Mouse (Mus musculus): ENCODE measurements around the gene Otud6a. TPM values are rescaled to one million over a fixed set of nuclear protein-coding genes. Genes with fewer than 3 reads are reported as not detected.
"Not testable (repeated sequence)": the region's sequence is repeated elsewhere in the genome, so short reads cannot be mapped to it uniquely, and the experiment has no call there.

Otud6a gene
- polyA plus RNA-seq (2016; fragmentation: Nextera tagmentation; extraction: Ambion mirVana), result not detected in 2 replicates

DNA sequence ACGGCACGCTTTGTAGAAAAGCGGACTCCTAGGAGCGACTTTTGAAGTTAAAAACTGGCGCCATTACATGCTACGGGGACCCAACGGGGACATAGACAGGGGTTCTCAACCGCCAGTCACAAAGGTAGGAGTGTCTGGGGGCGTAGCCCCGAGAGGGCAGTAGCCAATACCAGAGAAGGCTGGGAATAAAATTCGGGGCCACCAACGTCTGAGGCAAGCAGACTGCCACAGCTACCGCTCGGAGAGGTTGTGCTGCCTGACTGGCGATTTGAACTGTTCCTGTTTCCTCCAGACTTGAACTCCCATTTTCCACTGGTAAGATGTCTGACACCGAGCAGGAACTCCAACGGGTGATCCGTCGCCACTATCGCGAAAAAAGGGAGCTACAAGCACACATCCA, at the start of gene Otud6a:
Otud6a (plus strand) TSS at position 321 of the 400 bp plus-strand sequence.
- no peak for DNase-seq (ENCODE audit: low spot score)
- 84% methylated on average over 21 of the region's 21 CpGs for WGBS
- Histone ChIP-seq H3K4me1 (no peaks in the 10 kb centered on the region), H3K27ac (no peak within 1 kb of the TSS), H3K9me3 (no peaks in the 10 kb centered on the region), H3K4me3 (no peak within 1 kb of the TSS), H3K27me3 (ENCODE audit: insufficient read depth, poor library complexity, severe bottlenecking) (no peaks in the 10 kb centered on the region; the same call in 1 of the 2 replicates), H3K36me3 (no peaks in the 10 kb centered on the region)

- H3K4me1 ChIP-seq, result no peaks in the 10 kb centered on the region
- H3K27ac ChIP-seq, result no peak overlapping the region
- DNase-seq (ENCODE audit: low spot score), result no peak
- H3K4me3 ChIP-seq, result no peak overlapping the region
- no peaks in the 10 kb centered on the region for H3K9me3 ChIP-seq
- no peaks in the 10 kb centered on the region; the same call in 1 of the 2 replicates for H3K27me3 ChIP-seq (ENCODE audit: insufficient read depth, poor library complexity, severe bottlenecking)
- WGBS, result 75% methylated on average over 1 of the region's 1 CpGs
- H3K36me3 ChIP-seq, result no peaks in the 10 kb centered on the region
Measured at GRCm38 (mm10) chrX:100389887-100390286, 38.9 kb upstream of the Otud6a start.

DNA sequence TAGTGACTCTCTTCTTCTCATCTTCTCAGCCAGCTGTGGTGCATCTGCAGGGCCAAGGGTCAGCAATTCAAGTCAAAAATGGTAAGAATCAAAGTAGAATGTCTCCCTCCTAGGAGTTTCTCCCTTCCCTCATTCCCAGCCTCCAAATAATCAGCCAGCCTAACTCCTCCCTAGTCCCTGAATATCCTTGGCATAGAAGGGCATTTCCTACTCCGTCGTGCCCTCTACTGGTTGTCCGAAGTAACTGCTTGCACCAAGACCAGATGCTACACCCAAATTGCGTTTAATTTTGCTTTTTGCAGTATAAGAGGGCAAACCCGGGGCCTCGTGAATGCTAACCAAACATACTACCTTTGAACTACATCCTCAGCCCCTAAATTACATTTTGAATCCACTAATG, 36.5 kb upstream of the Otud6a start:
- no peaks in the 10 kb centered on the region for H3K9me3 ChIP-seq
- H3K4me3 ChIP-seq, result no peak overlapping the region
- H3K27ac ChIP-seq, result no peak overlapping the region
- no peaks in the 10 kb centered on the region for H3K4me1 ChIP-seq
- peaks cover 7% of the 10 kb centered on the region; the same call in 1 of the 2 replicates for H3K27me3 ChIP-seq (ENCODE audit: insufficient read depth, poor library complexity, severe bottlenecking)
- no peak for DNase-seq (ENCODE audit: low spot score)
- WGBS, result 31% methylated on average over 6 of the region's 6 CpGs
- no peaks in the 10 kb centered on the region for H3K36me3 ChIP-seq

GRCm38 (mm10) chrX:100394223-100394861, 34.5 kb upstream of the Otud6a start:
- no peak overlapping the region for H3K27ac ChIP-seq
- no peak for DNase-seq (ENCODE audit: low spot score)
- no peaks in the 10 kb centered on the region for H3K4me1 ChIP-seq
- peaks cover 7% of the 10 kb centered on the region; the same call in 1 of the 2 replicates for H3K27me3 ChIP-seq (ENCODE audit: insufficient read depth, poor library complexity, severe bottlenecking)
- no peaks in the 10 kb centered on the region for H3K9me3 ChIP-seq
- no peak overlapping the region for H3K4me3 ChIP-seq
- WGBS, result 74% methylated on average over 7 of the region's 7 CpGs
- H3K36me3 ChIP-seq, result no peaks in the 10 kb centered on the region

GRCm38 (mm10) chrX:100395026-100395425, 33.8 kb upstream of the Otud6a start:
- Histone ChIP-seq H3K9me3 (no peaks in the 10 kb centered on the region), H3K27ac (no peak overlapping the region), H3K4me3 (no peak overlapping the region), H3K27me3 (ENCODE audit: insufficient read depth, poor library complexity, severe bottlenecking) (peaks cover 7% of the 10 kb centered on the region; the same call in 1 of the 2 replicates), H3K36me3 (no peaks in the 10 kb centered on the region), H3K4me1 (no peaks in the 10 kb centered on the region)
- DNase-seq (ENCODE audit: low spot score), result no peak
- WGBS, result 79% methylated on average over 8 of the region's 8 CpGs

GRCm38 (mm10) chrX:100400900-100401299, 27.9 kb upstream of the Otud6a start:
- no peaks in the 10 kb centered on the region for H3K36me3 ChIP-seq
- DNase-seq (ENCODE audit: low spot score), result no peak
- no peaks in the 10 kb centered on the region for H3K9me3 ChIP-seq
- H3K4me1 ChIP-seq, result no peaks in the 10 kb centered on the region
- H3K27ac ChIP-seq, result no peak overlapping the region
- no peak overlapping the region for H3K4me3 ChIP-seq
- peaks cover 7% of the 10 kb centered on the region; the same call in 1 of the 2 replicates for H3K27me3 ChIP-seq (ENCODE audit: insufficient read depth, poor library complexity, severe bottlenecking)

- peaks cover under 1% of the 10 kb centered on the region; the same call in 1 of the 2 replicates for H3K27me3 ChIP-seq (ENCODE audit: insufficient read depth, poor library complexity, severe bottlenecking)
Measured at GRCm38 (mm10) chrX:100401657-100402056, 27.2 kb upstream of the Otud6a start.

DNA sequence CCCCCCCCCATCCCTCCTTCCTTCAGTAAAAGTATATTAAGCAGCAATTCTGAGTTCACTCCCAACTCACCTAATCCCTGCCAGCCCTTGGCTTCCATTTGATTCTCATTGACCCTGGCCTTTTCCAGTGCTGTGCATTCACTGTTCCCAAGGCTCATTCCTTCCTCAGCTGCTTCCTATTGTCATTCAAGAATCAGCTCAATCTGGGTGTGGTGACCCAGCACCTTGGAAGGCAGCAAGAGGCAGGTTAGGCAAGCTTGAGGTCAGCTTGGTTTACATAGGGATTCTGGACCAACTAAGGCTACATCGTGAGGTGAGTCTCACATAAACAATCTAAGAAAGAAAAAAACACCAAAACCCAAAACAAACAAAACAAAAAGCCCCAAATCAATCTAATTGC, 19.6 kb upstream of the Otud6a start:
- no peaks in the 10 kb centered on the region for H3K9me3 ChIP-seq
- H3K4me1 ChIP-seq, result no peaks in the 10 kb centered on the region
- no peak for DNase-seq (ENCODE audit: low spot score)
- no peak overlapping the region for H3K27ac ChIP-seq
- 65% methylated on average over 1 of the region's 1 CpGs for WGBS
- no peaks in the 10 kb centered on the region for H3K36me3 ChIP-seq
- H3K27me3 ChIP-seq (ENCODE audit: insufficient read depth, poor library complexity, severe bottlenecking), result no peaks in the 10 kb centered on the region; the same call in 1 of the 2 replicates
- H3K4me3 ChIP-seq, result no peak overlapping the region

More at GRCm38 (mm10) chrX:100401657-100402056, 27.2 kb upstream of the Otud6a start:
- DNase-seq (ENCODE audit: low spot score), result no peak
- no peaks in the 10 kb centered on the region for H3K9me3 ChIP-seq
- H3K27ac ChIP-seq, result no peak overlapping the region
- no peaks in the 10 kb centered on the region for H3K4me1 ChIP-seq
- WGBS, result 76% methylated on average over 5 of the region's 5 CpGs
- H3K4me3 ChIP-seq, result no peak overlapping the region
- H3K36me3 ChIP-seq, result no peaks in the 10 kb centered on the region

DNA sequence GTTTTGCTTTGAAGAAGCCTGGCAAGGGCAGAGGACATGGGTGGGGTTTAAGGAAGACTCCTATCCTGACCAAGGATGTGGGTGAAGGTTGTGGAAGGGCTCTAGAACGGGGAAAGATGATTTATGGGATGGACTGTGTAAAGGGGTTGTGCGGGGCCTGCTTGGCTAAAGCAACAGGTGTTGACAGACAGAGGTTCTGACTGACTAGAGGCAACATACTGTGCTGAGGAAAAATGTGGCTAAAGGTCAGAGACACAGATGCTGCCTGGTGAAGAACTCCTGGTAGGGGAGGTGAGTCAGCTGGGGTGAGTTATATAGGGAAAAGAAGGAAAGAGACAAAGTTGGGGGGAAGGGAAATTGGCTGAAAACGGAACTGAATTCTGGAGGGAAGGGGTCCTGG, 3.5 kb downstream of the Otud6a start:
- no peaks in the 10 kb centered on the region for H3K36me3 ChIP-seq
- H3K4me3 ChIP-seq, result no peak overlapping the region
- no peak overlapping the region for H3K27ac ChIP-seq
- H3K9me3 ChIP-seq, result no peaks in the 10 kb centered on the region
- no peaks in the 10 kb centered on the region for H3K4me1 ChIP-seq
- 52% methylated on average over 3 of the region's 3 CpGs for WGBS
- no peak for DNase-seq (ENCODE audit: low spot score)
- H3K27me3 ChIP-seq (ENCODE audit: insufficient read depth, poor library complexity, severe bottlenecking), result peaks cover 10% of the 10 kb centered on the region; the same call in 1 of the 2 replicates

GRCm38 (mm10) chrX:100442617-100443016, 13.8 kb downstream of the Otud6a start, which contains the start of gene Awat2:
Awat2 (minus strand) TSS chrX:100442717.
- H3K9me3 ChIP-seq; H3K4me3 ChIP-seq; H3K27ac ChIP-seq; H3K4me1 ChIP-seq; DNase-seq (ENCODE audit: low spot score); H3K27me3 ChIP-seq (ENCODE audit: insufficient read depth, poor library complexity, severe bottlenecking); H3K36me3 ChIP-seq: not testable (repeated sequence)
- 83% methylated on average over 2 of the region's 2 CpGs for WGBS

GRCm38 (mm10) chrX:100443532-100443931, 14.7 kb downstream of the Otud6a start:
- Histone ChIP-seq H3K4me3 (no peak overlapping the region), H3K9me3 (no peaks in the 10 kb centered on the region), H3K36me3 (no peaks in the 10 kb centered on the region), H3K27ac (no peak overlapping the region), H3K4me1 (no peaks in the 10 kb centered on the region), H3K27me3 (ENCODE audit: insufficient read depth, poor library complexity, severe bottlenecking) (no peaks in the 10 kb centered on the region; the same call in 1 of the 2 replicates)
- 84% methylated on average over 7 of the region's 7 CpGs for WGBS
- no peak for DNase-seq (ENCODE audit: low spot score)

GRCm38 (mm10) chrX:100468047-100468446, 39.2 kb downstream of the Otud6a start:
- no peaks in the 10 kb centered on the region for H3K36me3 ChIP-seq
- no peaks in the 10 kb centered on the region for H3K4me1 ChIP-seq
- DNase-seq (ENCODE audit: low spot score), result no peak
- H3K9me3 ChIP-seq, result no peaks in the 10 kb centered on the region
- H3K4me3 ChIP-seq, result no peak overlapping the region
- WGBS, result 54% methylated on average over 4 of the region's 4 CpGs
- no peak overlapping the region for H3K27ac ChIP-seq
- H3K27me3 ChIP-seq (ENCODE audit: insufficient read depth, poor library complexity, severe bottlenecking), result peaks cover 19% of the 10 kb centered on the region; the same call in 1 of the 2 replicates

DNA sequence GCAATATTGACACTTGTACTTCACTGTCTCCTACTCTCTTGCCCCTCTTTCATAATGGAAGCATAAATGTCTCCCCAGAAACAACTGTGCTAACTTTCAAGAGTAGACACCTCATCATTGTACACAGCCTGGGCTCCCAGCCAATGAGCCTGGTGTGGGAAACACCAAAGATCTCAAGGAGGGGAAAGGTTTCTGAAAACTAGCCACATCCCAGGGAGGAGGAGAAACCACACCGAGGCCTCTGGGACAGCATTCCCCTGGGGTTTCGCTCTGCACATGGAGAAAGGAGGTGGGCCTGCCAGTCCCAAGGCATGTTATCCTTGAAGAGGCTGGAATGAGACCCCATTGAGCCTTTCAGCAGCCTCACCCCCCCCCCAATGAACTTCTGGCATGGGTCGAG, 41.3 kb downstream of the Otud6a start:
- DNase-seq (ENCODE audit: low spot score), result no peak
- Histone ChIP-seq H3K36me3 (no peaks in the 10 kb centered on the region), H3K27ac (no peak overlapping the region), H3K4me3 (no peak overlapping the region), H3K27me3 (ENCODE audit: insufficient read depth, poor library complexity, severe bottlenecking) (peaks cover 19% of the 10 kb centered on the region; the same call in 1 of the 2 replicates), H3K9me3 (no peaks in the 10 kb centered on the region), H3K4me1 (no peaks in the 10 kb centered on the region)
- WGBS, result 66% methylated on average over 3 of the region's 3 CpGs
